Mouse (Mus musculus) intestine, embryonic 16.5 days (tissue): ENCODE data around the gene Ranbp6. TPM values are rescaled to one million over a fixed set of nuclear protein-coding genes. Genes with fewer than 3 reads are reported as not detected.
A peak's percentile ranks its signal among the peaks of the same experiment; 100 is the strongest.

ENCODE experiments used
- ATAC-seq: fragments of 200-750 bp; cut with Nextera tagmentation; 2 replicates; pipeline ENCODE4 v1.8.0; 2017; ENCODE audit warnings: moderate TSS enrichment, moderate library complexity
- H3K27ac ChIP-seq: fragments of 300-500 bp; sonication (generic); 2 replicates; pipeline ENCODE4 v1.5.1; 2014; ENCODE audit warnings: mild to moderate bottlenecking, low read length
- H3K27me3 ChIP-seq: fragments of 300-500 bp; sonication (generic); replicated peaks from 2 replicates; pipeline ENCODE4 v1.6.1; 2014; ENCODE audit warnings: low read length, control low read depth, mixed read lengths; ENCODE audit not compliant: control insufficient read depth, insufficient read depth
- H3K36me3 ChIP-seq: fragments of 300-500 bp; sonication (generic); 2 replicates; pipeline ENCODE4 v1.6.1; 2014; ENCODE audit warnings: low read length, control low read depth; ENCODE audit not compliant: control insufficient read depth, insufficient read depth
- H3K4me1 ChIP-seq: fragments of 300-500 bp; sonication (generic); 2 replicates; pipeline ENCODE4 v1.6.1; 2014; ENCODE audit warnings: low read length, control low read depth, mixed read lengths; ENCODE audit not compliant: control insufficient read depth, insufficient read depth
- H3K4me2 ChIP-seq: fragments of 300-500 bp; sonication (generic); 2 replicates; pipeline ENCODE4 v1.6.1; 2014; ENCODE audit warnings: low read depth, low read length, control low read depth
- H3K4me3 ChIP-seq: fragments of 300-500 bp; sonication (generic); 2 replicates; pipeline ENCODE4 v1.5.1; 2014; ENCODE audit warnings: mild to moderate bottlenecking, low read length
- H3K9ac ChIP-seq: fragments of 300-500 bp; sonication (generic); 2 replicates; pipeline ENCODE4 v1.6.1; 2014; ENCODE audit warnings: low read depth, low read length
- H3K9me3 ChIP-seq: fragments of 300-500 bp; sonication (generic); 2 replicates; pipeline ENCODE4 v1.6.1; 2016; ENCODE audit warnings: low read length, control low read depth; ENCODE audit not compliant: control insufficient read depth
- WGBS: fragments of 180-500 bp; shearing (Covaris S2); extraction: QIAGEN DNeasy Blood & Tissue Kit; methylation state at CpG from one replicate; pipeline ENCODE4 v1.1.7; 2014; 5-methylcytosine and 5-hydroxymethylcytosine counted together
- polyA plus RNA-seq: library from polyadenylated mRNA; unstranded; fragments of >200 nt; fragmentation: Nextera tagmentation; extraction: Ambion mirVana; gene quantifications from 2 replicates; pipeline ENCODE4 v1.2.1, GENCODE M21; 2015

Gene Ranbp6
- polyA plus RNA-seq, 1 experiment from 2014 or later, result 9.9 TPM

GRCm38 (mm10) chr19:29823456-29824010, 10.8 kb upstream of the Ranbp6 start:
- no peak overlapping the region for H3K9ac ChIP-seq
- no peak overlapping the region for H3K27ac ChIP-seq
- ATAC-seq, result peak; percentile 64; the same call in 1 of the 2 replicates
- no peaks in the 10 kb centered on the region for H3K27me3 ChIP-seq
- H3K9me3 ChIP-seq, result no peaks in the 10 kb centered on the region
- no peak overlapping the region for H3K4me2 ChIP-seq
- no peak overlapping the region for H3K4me3 ChIP-seq
- 62% methylated on average over 12 of the region's 12 CpGs for WGBS
- no peaks in the 10 kb centered on the region for H3K36me3 ChIP-seq
- no peaks in the 10 kb centered on the region for H3K4me1 ChIP-seq

DNA sequence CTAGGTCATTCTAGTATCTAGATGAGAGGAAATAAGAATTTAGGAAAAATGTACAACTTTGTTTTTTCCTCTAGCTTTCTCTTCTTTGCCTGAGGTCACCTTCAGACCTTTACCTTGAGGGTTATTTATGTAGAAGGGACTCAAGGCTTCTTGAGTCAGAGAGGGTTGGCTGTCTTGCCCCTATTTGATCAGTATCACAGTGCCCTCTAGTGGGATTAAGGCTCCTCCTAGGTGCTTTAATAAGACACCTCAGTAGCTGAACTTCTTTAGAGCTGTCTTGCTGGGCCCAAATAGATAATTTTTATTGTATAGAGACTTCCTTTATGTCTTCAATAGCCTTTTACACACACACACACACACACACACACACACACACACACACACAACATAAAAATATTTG, 8.2 kb upstream of the Ranbp6 start:
- no peaks in the 10 kb centered on the region for H3K36me3 ChIP-seq
- no peak overlapping the region for H3K4me3 ChIP-seq
- no peaks in the 10 kb centered on the region for H3K27me3 ChIP-seq
- no peak overlapping the region for H3K9ac ChIP-seq
- peak; percentile 60; the same call in 1 of the 2 replicates for ATAC-seq
- H3K9me3 ChIP-seq, result no peaks in the 10 kb centered on the region
- H3K4me1 ChIP-seq, result no peaks in the 10 kb centered on the region
- H3K4me2 ChIP-seq, result no peak overlapping the region
- no peak overlapping the region for H3K27ac ChIP-seq

GRCm38 (mm10) chr19:29810022-29810421, 2.8 kb downstream of the Ranbp6 start:
- ATAC-seq, result no peak
- Histone ChIP-seq H3K4me2 (no peak overlapping the region), H3K4me1 (peaks cover 7% of the 10 kb centered on the region), H3K36me3 (0 out of 2 replicates have a peak, but pooled peaks cover 11% of the 10 kb centered on the region), H3K4me3 (no peak overlapping the region), H3K27ac (no peak overlapping the region), H3K9me3 (no peaks in the 10 kb centered on the region), H3K9ac (no peak overlapping the region), H3K27me3 (no peaks in the 10 kb centered on the region)
- WGBS, result 93% methylated on average over 5 of the region's 5 CpGs

GRCm38 (mm10) chr19:29805917-29806785, 6.6 kb downstream of the Ranbp6 start, which contains the start of gene 9930021J03Rik:
TSS of gene 9930021J03Rik (minus strand) at chr19:29805989.
- no peaks in the 10 kb centered on the region for H3K9me3 ChIP-seq
- ATAC-seq, result peak; percentile 93
- H3K4me2 ChIP-seq, result peak within 1 kb of the TSS; percentile 83
- peak within 1 kb of the TSS; percentile 99 for H3K4me3 ChIP-seq
- under 1% methylated on average over 38 of the region's 95 CpGs for WGBS
- H3K9ac ChIP-seq, result peak within 1 kb of the TSS; percentile 91
- H3K27me3 ChIP-seq, result no peaks in the 10 kb centered on the region
- H3K27ac ChIP-seq, result peak within 1 kb of the TSS; percentile 90
- H3K4me1 ChIP-seq, result peaks cover 7% of the 10 kb centered on the region
- H3K36me3 ChIP-seq, result 0 out of 2 replicates have a peak, but pooled peaks cover 10% of the 10 kb centered on the region

DNA sequence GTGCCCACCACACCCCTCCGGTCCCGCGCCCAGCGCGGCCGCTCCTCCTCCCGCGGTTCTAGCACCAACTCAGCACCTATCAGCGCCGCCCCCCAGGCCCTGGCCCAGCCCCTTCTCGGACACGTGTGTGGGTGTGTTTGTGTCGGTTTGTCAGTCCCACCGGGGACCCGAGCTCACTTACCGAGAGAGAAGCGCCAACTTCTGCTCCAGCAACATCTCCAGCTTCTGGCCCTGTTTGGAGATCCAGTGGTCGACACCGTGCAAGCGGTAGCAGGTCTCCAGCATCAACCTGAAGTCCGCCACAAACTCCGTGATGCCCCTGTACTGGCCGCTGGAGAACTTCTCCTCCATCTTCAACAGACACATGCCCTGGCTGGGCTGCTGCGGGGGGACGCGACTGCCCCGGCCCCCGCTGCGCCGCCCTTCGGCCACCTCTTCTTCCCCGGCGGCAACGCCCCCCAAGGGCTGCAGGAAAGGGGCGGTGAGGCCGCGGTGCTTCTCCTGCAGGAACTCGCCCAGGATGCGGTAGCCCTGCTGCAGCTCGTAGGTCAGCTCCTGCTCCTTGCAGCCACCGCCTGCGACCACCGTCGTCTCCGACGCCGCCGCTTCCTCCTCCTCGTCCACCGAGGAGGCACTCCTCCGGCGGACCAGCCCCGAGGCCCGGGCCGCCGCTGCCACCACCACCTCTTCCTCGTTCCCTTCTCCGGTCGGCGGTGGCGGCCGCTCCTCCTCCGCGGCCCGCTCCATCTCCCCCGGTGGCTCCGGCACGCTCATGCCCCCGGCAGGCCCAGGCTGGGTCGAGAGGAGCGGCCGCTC, 7.5 kb downstream of the Ranbp6 start:
- ATAC-seq, result peak; percentile 74
- Histone ChIP-seq H3K27ac (peak overlapping the region; percentile 90), H3K4me2 (peak overlapping the region; percentile 83), H3K9ac (peak overlapping the region; percentile 91), H3K4me1 (peaks cover 7% of the 10 kb centered on the region), H3K27me3 (no peaks in the 10 kb centered on the region), H3K9me3 (no peaks in the 10 kb centered on the region), H3K4me3 (peak overlapping the region; percentile 99), H3K36me3 (0 out of 2 replicates have a peak, but pooled peaks cover 5% of the 10 kb centered on the region)
- WGBS, result under 1% methylated on average over 65 of the region's 72 CpGs

GRCm38 (mm10) chr19:29803946-29804345, 8.8 kb downstream of the Ranbp6 start:
- H3K9me3 ChIP-seq, result no peaks in the 10 kb centered on the region
- ATAC-seq, result no peak
- H3K4me3 ChIP-seq, result peak overlapping the region; percentile 25
- no peaks in the 10 kb centered on the region for H3K27me3 ChIP-seq
- no peaks in the 10 kb centered on the region for H3K36me3 ChIP-seq
- H3K27ac ChIP-seq, result no peak overlapping the region
- H3K4me2 ChIP-seq, result peak overlapping the region; percentile 46
- WGBS, result 47% methylated on average over 3 of the region's 3 CpGs
- H3K9ac ChIP-seq, result no peak overlapping the region
- H3K4me1 ChIP-seq, result peaks cover 7% of the 10 kb centered on the region

DNA sequence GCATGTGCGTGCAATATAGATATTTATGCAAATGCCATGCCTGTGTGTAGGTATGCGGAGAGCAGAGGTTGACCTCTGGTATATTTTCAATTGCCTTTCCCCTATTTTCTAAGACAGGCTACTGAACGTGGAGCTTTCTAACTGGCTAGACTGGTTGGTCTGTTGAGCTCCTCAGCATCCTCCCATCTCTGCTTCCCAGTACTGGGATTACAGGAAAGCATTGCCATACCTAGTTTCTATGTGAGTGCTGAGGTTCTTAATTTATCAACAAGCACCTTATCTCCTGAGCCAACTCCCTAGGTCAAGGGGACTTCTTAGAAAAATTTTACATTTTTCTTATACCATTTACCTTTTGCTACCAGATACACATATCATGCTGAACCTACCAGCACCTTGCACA, 15.4 kb downstream of the Ranbp6 start:
- ATAC-seq, result 0 out of 2 replicates have a peak, but pooled peaks have one; percentile 16
- no peaks in the 10 kb centered on the region for H3K36me3 ChIP-seq
- H3K4me1 ChIP-seq, result no peaks in the 10 kb centered on the region
- 72% methylated on average over 3 of the region's 3 CpGs for WGBS
- no peak overlapping the region for H3K27ac ChIP-seq
- H3K4me2 ChIP-seq, result no peak overlapping the region
- H3K9ac ChIP-seq, result no peak overlapping the region
- H3K4me3 ChIP-seq, result no peak overlapping the region
- H3K9me3 ChIP-seq, result no peaks in the 10 kb centered on the region
- H3K27me3 ChIP-seq, result no peaks in the 10 kb centered on the region

GRCm38 (mm10) chr19:29787997-29788396, 24.8 kb downstream of the Ranbp6 start:
- Histone ChIP-seq H3K4me1 (no peaks in the 10 kb centered on the region), H3K9me3 (no peaks in the 10 kb centered on the region), H3K4me2 (no peak overlapping the region), H3K27ac (no peak overlapping the region), H3K9ac (no peak overlapping the region), H3K4me3 (no peak overlapping the region), H3K36me3 (peaks cover 2% of the 10 kb centered on the region; the same call in 1 of the 2 replicates), H3K27me3 (no peaks in the 10 kb centered on the region)
- no peak for ATAC-seq

DNA sequence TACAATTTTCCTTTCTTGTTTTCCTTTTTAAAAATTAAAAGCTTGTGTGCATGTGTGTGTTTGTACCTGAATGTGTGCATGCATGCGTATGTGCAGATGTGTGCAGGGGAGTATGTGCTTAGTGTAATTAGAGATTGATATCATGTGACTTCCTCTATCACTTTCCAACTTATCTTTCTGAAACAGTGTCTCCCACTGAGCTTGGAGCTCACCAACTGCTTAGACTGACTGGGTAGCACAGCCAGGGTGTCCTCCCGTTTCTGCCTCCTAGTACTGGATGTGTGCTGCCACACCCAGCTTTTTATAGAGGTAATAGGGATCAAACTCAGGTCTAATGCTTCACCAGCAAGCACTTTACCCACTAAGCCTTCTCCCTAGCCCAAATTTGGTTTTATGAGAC, 29.9 kb downstream of the Ranbp6 start:
- Histone ChIP-seq H3K9me3 (no peaks in the 10 kb centered on the region), H3K9ac (no peak overlapping the region), H3K27me3 (no peaks in the 10 kb centered on the region), H3K4me3 (no peak overlapping the region), H3K36me3 (peaks cover 2% of the 10 kb centered on the region; the same call in 1 of the 2 replicates), H3K27ac (no peak overlapping the region), H3K4me2 (no peak overlapping the region), H3K4me1 (no peaks in the 10 kb centered on the region)
- WGBS, result 87% methylated on average over 2 of the region's 2 CpGs
- no peak for ATAC-seq
